Mouse (Mus musculus) cerebellum, adult 8-10 months (tissue): ENCODE results near the gene Twf2.
"Not testable (repeated sequence)": the region's sequence is repeated elsewhere in the genome, so short reads cannot be mapped to it uniquely, and the experiment has no call there.

Experiments used
- DNase-seq: peaks from one replicate; pipeline ENCODE4 v3.0.0; 2022

Gene Twf2

DNA sequence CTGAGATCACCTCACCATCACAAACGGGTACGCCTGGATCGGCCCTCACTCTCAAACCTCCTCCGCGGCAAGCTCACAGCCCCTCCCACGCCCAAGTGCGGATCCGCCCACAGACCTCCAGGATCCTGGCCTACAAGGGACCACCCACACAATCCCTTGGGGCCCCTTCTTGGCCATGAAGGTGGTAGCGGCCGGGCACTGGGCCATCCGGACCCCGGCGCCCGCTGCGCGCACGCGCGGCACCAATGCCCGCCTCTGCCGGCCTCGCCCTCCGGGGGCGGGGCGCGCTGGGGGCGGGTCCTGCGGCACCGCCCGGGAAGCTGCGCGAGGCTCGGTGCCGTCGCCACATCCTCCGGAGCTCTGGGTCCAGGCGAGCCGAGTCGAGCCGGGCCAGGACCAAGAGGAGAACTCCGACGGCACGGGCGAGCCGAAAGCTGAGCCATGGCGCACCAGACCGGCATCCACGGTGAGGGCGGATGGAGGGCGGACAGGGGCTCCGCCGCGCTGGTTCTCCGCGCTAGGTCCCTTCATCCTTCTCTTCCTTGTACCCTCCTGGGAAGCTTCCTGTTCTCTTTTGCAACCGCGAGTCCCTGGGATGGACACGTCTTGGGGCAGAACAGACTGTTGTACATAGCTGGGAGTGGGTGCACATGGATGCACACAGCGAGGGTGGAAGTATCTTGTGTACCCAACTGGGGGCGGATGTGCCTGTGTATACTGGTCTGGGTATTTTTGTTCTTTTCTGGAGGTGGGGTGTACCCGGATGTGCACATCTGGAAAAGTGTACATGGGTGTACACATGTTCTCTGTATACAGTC lies at the start of gene Twf2:
TSS of gene Twf2 (plus strand) at position 290 of the 818 bp plus-strand sequence.
- peak; percentile 90 for DNase-seq

DNA sequence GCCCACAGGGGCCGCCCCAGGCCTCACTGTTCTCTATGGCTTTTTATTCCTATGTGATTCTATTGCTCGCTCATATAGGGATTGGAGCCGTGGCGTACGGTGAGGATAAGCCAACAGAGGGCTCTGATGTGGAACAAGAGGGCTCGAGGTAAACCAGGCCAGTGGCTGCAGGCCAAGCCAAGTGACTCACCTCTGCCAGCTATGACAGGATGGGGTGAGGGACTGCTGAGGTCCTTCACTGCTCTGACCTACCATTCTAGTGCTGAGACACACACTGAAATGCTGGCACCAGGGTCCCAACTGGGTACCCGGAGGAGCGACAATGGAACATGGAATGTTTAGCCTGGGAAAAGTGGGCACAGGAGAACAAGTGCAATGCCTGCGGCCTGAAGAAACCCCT lies 48.8 kb upstream of the Twf2 start:
- no peak for DNase-seq

DNA sequence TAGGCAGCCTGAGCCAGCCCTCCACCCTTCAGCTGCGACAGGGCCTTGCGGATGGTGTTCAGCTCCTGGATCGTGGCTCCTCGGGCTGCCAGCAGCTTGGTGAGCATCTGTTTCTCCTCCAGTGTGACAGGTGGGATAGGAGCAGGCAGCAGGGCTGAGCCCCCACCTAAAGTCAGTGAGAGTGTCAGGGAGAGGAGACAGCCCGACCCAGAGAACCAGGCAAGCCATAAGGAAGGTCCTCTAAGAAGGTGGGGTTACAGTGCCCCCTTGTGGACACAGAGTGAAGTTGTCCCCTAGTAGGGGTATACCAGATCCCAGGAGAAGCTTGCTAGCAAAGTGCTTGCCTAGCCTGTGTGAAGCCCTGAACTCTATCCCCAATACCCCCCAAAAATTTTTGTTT lies 46.5 kb upstream of the Twf2 start:
- DNase-seq, result peak; percentile 69

DNA sequence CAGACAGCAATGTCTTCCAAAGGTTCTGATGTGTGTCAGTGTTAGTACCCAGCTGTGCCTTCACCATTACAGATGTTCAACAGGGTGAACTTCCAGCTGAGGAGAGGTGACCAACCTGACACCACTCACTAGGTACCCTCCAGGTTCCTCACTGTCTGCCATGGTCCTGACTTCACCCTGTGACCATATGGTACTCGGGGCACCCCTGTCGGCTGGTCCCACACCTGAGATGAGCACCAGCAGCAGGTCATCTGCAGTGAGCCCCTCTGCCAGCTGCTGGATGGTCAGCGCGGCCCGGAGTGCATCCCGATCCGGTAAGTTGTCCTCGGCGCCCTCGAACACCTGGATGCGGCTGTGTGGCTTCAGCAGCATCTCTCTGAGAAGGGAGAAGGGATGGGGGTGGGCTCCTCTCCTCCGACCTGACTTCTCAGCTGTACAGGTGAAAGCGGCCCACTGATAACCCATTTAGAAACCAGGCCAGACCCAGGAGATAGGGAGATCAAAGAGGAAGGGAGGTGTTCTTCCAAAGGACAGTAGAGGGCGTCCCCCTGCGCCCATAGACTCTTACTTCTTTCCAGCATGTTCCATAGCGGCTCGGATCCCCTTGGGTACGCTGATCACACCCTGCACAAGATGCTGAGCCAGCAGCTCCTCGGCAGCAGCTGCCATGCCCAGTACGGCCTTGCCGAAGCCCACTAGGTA lies 45.8 kb upstream of the Twf2 start:
- no peak for DNase-seq

DNA sequence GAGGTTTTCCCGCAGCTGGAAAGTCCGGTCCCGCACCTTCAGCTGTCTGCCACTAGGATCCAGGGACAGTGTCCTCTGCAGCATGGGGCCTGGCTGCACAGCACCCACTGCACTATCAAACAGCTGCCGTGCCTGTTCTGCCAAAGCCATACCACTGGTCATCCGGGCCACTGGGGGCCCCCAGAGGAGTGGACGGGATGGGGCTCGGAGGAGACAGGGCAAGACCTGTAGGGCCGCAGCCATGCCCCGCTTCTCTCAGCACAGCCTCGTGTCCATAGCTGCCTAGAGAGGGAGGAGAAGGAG lies 45.3 kb upstream of the Twf2 start:
- no peak for DNase-seq

DNA sequence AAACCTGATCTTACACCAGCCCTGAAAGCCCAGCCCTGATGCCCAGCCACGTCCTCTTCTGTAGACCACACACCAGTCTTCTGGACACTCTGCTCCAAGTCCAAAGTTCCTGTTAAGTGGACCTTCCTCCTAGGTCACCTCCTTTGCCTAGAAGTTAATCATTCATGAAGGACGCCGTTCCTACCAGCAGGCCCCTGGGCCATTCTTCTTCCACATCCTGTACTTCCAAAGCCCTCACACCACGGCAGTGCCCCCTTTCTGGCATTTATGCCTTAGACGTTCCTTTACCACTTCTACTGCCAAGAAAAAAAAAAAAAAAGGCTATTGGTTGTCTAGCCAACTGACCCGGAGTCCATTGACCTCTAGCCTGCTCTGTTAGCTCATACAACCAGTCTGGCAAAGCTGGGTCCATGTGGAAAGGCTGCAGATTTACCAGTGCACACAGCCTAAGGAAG lies 44.8 kb upstream of the Twf2 start, which contains the start of gene Glyctk:
TSS of gene Glyctk (minus strand) at position 102 of the 455 bp plus-strand sequence.
- no peak for DNase-seq

GRCm38 (mm10) chr9:106159237-106159636 lies 43.7 kb upstream of the Twf2 start:
- no peak for DNase-seq

GRCm38 (mm10) chr9:106159784-106160301 lies 43.1 kb upstream of the Twf2 start:
- DNase-seq, result peak; percentile 99

GRCm38 (mm10) chr9:106160426-106160825 lies 42.5 kb upstream of the Twf2 start:
- DNase-seq, result no peak

DNA sequence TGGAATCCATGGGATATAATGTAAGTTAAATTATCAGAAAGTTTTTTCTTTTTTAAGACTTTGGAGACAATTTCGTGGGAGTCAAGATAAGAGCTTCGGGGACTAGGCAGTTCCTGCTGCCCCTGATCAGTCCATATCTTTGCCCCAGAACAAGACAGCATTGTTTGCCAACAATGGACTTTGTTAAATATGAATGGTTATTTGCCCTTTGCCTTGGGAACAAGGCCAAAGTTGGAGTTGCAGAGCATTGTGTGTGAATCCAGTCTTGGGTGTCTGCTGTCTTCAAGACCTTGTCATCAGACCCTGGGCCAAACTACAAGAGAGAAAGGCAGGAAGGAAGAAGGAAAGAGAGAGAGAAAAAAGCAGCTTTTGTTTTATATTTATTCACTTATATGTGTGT lies 36.2 kb upstream of the Twf2 start:
- DNase-seq, result no peak

DNA sequence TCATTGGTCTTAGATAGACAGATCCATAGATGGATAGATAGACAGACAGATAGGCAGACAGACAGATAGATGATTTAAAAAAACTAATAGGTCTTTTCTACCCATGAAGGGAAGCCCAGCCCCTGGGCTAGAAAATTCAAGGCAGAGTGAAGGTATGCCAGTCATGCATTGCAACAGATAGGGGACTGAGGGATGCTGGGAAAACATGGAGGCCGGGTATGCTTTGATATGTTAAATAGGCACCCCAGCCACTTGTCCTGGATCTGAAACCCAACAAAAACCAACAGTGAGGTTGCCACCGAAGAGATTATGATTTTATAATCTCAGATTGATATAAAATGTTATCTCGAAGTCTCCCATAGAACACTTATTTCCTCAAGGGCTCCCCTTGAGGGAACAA lies 35.7 kb upstream of the Twf2 start:
- DNase-seq, result no peak

GRCm38 (mm10) chr9:106167703-106168102 lies 35.2 kb upstream of the Twf2 start:
- no peak for DNase-seq

DNA sequence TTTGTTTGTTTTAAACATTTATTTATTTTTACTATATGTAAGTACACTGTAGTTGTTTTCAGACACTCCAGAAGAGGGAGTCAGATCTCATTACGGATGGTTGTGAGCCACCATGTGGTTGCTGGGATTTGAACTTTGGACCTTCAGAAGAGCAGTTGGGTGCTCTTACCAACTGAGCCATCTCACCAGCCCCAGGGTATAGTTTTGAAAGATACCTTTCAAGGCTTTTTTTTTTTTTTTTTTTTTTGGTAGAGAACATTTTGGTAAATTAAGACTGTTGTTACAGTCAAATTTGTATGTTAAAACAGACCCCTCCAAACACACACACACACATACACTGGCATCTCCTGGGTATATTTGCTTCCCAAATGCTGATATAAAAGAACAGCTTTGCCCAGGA lies 33.9 kb upstream of the Twf2 start:
- DNase-seq, result not testable (repeated sequence)

DNA sequence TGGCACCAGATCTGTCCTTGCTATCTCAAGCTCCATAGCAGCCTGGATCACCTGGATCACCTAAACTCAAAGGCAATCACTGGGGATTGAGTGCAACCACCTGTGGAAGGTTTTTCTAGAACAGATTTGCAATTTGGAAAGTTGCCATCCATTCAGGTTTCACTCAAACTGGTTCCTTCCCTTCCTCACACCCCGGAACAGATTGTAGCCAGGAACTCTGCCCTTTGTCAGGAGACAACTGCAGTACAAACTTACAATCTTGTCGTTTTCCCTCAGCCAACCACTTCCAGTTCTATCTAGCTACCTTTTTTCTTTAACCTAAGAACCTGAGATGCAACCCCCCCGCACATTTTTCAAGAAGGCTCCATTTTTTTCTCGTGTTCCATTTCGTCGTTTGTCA lies 33.0 kb upstream of the Twf2 start:
- DNase-seq, result no peak

DNA sequence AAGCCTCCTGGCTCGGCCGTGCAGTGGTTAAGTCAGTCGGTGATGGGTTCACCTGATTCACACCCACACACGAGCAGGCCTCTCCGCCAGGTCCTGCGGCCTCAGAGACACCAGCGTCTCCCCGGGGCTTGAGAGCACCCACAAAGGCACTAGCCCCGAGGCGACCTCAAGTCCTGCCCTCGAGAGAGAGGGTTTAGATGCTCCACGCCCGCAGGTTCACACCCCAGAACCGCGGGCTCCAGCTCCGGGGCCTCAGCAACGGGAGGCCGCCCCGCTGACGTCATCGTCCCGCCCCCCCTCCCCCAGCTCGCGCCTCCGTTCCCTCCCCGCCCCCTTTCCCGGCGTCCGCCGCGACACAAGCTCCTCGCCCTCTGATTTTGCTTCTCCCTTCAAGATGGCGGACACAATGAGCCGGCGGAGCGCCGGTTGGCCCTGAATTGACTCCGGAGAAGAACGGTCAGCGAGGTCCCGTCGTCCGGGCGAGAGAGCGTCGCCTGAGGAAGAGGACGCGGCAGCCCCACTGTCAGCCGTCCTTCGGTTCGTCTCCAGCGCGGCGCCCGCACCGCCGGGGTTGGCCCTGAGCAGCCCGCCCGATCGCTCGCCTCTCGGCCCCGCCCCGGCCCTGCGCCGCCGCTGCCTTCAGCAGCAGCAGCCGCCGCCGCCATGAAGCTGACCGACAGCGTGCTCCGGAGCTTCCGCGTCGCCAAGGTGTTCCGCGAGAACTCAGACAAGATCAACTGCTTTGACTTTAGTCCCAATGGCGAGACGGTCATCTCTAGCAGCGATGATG lies 32.2 kb upstream of the Twf2 start, which contains the start of gene Wdr82:
TSS of gene Wdr82 (plus strand) at position 373 of the 790 bp plus-strand sequence.
- DNase-seq, result peak; percentile 89

- DNase-seq, result peak; percentile 85
Measured at GRCm38 (mm10) chr9:106171346-106172158, 31.4 kb upstream of the Twf2 start.

- DNase-seq, result no peak
Measured at GRCm38 (mm10) chr9:106172527-106172926, 30.4 kb upstream of the Twf2 start.

DNA sequence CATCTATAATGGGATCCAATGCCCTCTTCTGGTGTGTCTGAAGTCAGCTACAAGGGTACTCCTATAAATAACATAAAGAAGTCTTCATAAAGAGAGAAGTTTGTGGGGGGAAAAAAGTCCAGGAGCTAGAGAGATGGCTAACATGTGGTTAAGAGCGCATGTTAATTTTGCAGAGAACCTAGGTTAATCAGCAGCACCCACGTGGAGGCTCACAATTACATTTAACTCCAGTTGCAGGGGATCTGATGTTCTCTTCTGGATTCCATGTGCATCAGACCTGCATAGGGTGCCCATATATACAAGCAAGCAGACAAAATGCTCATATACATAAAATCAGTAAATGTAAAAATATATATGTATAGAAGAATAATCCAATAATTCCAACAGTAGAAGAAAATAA lies 29.5 kb upstream of the Twf2 start:
- DNase-seq, result no peak

GRCm38 (mm10) chr9:106175552-106176200 lies 27.2 kb upstream of the Twf2 start:
- no peak for DNase-seq

DNA sequence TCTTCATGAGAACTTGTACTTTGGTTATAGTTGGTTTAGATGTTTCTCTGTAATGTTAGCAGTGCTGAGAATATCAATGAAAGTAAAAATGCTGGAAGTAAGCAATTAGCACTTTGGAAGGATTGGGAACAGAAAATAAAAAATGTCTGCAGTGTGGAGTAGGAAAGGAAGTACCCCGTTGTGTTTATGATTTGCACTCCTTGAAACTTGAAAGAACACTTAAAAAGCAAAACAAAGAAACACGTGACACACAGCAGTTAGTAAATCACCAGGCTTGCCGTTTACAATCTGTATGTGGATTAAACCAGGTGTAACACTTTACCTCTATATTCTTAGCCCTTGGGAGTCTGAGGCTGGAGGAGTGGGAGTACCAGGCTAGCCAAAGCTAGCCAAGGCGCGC lies 26.1 kb upstream of the Twf2 start:
- no peak for DNase-seq

- DNase-seq, result no peak
Measured at GRCm38 (mm10) chr9:106177799-106178198, 25.1 kb upstream of the Twf2 start.

GRCm38 (mm10) chr9:106179454-106179853 lies 23.5 kb upstream of the Twf2 start:
- DNase-seq, result no peak
